Mouse (Mus musculus) brain, embryonic 14.5 days (tissue): Measurements from ENCODE around the gene Kcnrg. TPM values are rescaled to one million over a fixed set of nuclear protein-coding genes. Genes with fewer than 3 reads are reported as not detected.
"Not testable (repeated sequence)": the region's sequence is repeated elsewhere in the genome, so short reads cannot be mapped to it uniquely, and the experiment has no call there.

Experiments used
- DNase-seq: peaks from one replicate; pipeline ENCODE4 v3.0.0-alpha.2; 2011; ENCODE audit warnings: low read depth
- CTCF ChIP-seq: fragments of 200-500 bp; IDR thresholded peaks from 2 replicates; pipeline ENCODE4 v1.5.1; 2012; ENCODE audit warnings: inconsistent platforms, mild to moderate bottlenecking, moderate library complexity, borderline replicate concordance; ENCODE audit not compliant: insufficient read depth, insufficient read length; ENCODE audit errors: extremely low read depth
- POLR2A ChIP-seq: fragments of 200-500 bp; IDR thresholded peaks from 2 replicates; pipeline ENCODE4 v1.6.1; 2012; ENCODE audit warnings: mild to moderate bottlenecking, inconsistent platforms, borderline replicate concordance; ENCODE audit not compliant: poor library complexity, insufficient read depth, insufficient read length, severe bottlenecking; ENCODE audit errors: extremely low read depth
- polyA plus RNA-seq: library from polyadenylated mRNA; depleted of rRNA; stranded (reverse); fragments of >200 nt; gene quantifications from 2 replicates; pipeline ENCODE4 v1.2.3, GENCODE M21; 2012

Gene Kcnrg
- polyA plus RNA-seq, 1 experiment = 2.6 TPM

DNA sequence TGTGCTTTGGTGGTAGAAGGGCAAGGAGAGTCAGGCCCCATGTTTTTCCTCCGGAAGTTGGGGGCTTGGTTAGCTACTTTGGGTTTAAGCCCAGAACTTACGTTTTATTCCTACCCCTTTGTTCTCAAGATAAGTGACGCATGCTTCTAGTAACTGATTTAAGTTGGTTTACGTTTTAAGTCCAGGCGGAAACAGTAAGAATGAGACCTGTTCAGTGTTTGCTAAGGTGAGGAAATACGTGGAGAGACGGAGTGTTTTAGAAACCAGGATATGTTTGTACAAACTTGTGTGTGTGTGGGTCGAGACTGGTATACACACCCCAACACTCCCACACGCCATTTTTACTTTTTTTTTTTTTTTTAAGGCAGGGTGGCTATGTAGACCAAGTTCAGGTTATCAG is 5.9 kb upstream of the Kcnrg start:
- TF ChIP-seq CTCF (no peak), POLR2A (no peak)
- no peak for DNase-seq

GRCm38 (mm10) chr14:61603069-61603755 is 4.0 kb upstream of the Kcnrg start:
- peak; percentile 83 for DNase-seq
- TF ChIP-seq POLR2A = no peak
- no peak for TF ChIP-seq CTCF

GRCm38 (mm10) chr14:61604081-61604480 is 3.2 kb upstream of the Kcnrg start:
- TF ChIP-seq CTCF = no peak
- TF ChIP-seq POLR2A = no peak
- DNase-seq = no peak

- DNase-seq = not testable (repeated sequence)
Measured at GRCm38 (mm10) chr14:61606088-61606487, 1.2 kb upstream of the Kcnrg start.

- no peak for DNase-seq
- no peak for TF ChIP-seq POLR2A
- TF ChIP-seq CTCF = no peak
Measured at GRCm38 (mm10) chr14:61611766-61612165, 4.5 kb downstream of the Kcnrg start.

- no peak for DNase-seq
- TF ChIP-seq CTCF = no peak
- TF ChIP-seq POLR2A = no peak
Measured at GRCm38 (mm10) chr14:61613319-61613718, 6.1 kb downstream of the Kcnrg start.

DNA sequence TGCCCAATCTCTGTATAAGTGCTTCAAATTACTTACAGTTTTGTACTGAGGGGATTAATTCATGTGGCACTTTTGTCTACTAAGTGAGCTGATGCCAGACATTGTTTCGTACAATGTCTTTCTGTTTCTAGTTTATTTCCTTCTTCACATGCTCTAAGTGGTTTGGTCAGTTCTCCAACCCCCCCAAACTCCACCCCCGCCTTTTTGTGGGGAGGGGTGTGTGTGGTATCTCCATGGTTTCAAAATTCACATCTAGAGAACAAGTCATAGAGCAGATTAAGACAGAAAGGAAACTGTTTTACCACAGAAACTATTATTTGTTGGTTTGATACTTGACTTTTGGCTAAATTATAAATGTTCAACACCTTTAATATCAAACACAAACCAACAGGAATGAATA is 13.1 kb downstream of the Kcnrg start:
- TF ChIP-seq POLR2A = no peak
- no peak for TF ChIP-seq CTCF
- no peak for DNase-seq

DNA sequence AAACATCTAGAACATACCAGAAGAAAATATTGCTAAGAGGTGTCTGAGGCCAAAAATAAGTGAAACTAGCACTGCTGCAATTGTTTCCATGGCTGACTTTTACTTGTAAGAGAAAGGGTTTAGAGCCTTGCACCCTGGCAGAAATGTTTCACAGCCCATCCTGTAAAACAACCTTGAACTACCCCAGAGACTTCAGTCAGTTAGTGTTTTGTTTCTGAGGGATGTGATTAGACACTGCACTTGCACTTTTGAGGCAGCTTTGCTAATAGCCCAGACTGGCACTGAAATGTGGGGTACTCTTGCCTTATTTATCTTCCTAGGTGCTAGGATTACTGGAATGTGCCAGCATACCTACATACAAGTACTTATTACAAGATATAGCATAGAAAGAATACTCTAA is 28.7 kb downstream of the Kcnrg start:
- no peak for DNase-seq
- TF ChIP-seq CTCF (no peak), POLR2A (no peak)

DNA sequence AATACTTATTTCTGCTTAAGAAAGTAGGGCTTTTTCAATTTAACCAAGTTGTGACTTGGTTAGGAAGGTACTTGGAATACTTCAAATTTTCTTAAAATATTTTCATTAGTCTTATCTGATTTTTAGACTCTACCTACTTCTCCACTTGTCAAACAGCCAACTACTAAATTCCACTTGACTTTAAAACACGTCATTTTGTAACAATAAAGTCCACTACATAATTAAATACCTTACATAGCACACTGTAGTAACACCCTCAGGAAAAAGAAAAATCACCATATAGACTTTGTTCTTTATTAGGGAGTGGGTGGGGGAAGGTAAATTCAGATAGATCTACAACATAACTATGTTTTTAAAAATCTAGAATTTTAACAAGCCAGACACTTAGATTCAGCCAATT is 35.4 kb downstream of the Kcnrg start:
- TF ChIP-seq CTCF = no peak
- TF ChIP-seq POLR2A = no peak
- no peak for DNase-seq

- TF ChIP-seq CTCF = no peak
- no peak for TF ChIP-seq POLR2A
- no peak for DNase-seq
Measured at GRCm38 (mm10) chr14:61645547-61645946, 38.3 kb downstream of the Kcnrg start.

GRCm38 (mm10) chr14:61647182-61647880 is 40.1 kb downstream of the Kcnrg start:
- DNase-seq = peak; percentile 83
- TF ChIP-seq CTCF = no peak
- no peak for TF ChIP-seq POLR2A
